Mouse (Mus musculus): Measurements from ENCODE around the gene 6430531B16Rik. TPM values are rescaled to one million over a fixed set of nuclear protein-coding genes. Genes with fewer than 3 reads are reported as not detected.

6430531B16Rik gene
- polyA plus RNA-seq (2014; fragmentation: Illumina TruSeq; extraction: RNeasy Lipid Tissue Mini Kit (QIAGEN cat#74804); ENCODE audit: low read depth, low replicate concordance), result not detected

DNA sequence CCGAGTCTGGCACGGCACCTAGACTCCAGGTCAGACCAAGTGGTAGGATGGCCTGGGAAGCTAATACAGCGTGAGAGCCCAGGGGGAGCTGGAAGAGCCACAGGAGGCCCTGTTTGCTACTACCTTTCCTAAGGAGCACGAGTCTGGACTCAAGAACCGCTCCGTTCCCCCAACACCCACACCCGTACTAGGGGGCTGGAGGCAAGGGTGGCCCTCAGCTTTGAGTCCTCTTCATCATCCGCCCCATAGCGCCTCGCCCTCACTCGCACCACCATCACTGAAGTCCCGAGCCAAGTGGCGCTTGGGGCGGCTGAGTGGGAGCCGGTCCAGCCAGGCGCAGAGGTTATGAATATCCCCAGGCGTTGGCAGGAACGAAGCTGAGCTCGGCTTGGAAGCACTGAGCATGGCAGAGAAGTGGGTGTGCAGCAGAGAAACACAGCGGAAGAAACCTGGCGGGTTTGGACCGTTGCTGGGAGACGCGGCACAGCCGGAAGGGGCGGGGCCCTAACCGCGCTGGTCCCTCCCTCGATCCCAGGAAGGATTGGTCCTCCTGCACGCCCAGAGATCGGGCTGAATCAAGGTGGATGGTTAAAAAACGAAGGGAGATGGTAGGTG lies at the start of gene 6430531B16Rik:
6430531B16Rik (minus strand) TSS at position 478 of the 615 bp plus-strand sequence.

DNA sequence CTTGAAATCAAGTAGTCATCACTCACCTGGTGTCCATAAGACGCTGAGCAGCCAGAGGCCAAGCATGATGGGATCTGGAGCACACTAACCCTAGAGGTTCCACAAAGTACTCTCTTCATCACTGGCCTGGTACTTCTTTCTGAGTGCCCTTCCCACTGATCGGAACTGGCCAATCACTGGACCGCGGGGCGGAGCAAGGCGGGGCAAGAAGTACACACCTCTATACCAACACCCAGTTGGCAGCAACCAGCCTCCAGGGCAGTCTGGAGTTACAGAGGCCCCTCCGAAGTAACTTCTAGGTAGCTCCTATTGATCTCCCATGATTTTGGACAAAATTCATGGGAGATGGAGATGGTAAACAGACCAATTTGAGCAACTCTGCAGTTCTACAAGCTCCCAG lies 13.9 kb upstream of the 6430531B16Rik start, which contains the start of gene Adam8:
Adam8 (minus strand) TSS at position 157 of the 400 bp plus-strand sequence.

DNA sequence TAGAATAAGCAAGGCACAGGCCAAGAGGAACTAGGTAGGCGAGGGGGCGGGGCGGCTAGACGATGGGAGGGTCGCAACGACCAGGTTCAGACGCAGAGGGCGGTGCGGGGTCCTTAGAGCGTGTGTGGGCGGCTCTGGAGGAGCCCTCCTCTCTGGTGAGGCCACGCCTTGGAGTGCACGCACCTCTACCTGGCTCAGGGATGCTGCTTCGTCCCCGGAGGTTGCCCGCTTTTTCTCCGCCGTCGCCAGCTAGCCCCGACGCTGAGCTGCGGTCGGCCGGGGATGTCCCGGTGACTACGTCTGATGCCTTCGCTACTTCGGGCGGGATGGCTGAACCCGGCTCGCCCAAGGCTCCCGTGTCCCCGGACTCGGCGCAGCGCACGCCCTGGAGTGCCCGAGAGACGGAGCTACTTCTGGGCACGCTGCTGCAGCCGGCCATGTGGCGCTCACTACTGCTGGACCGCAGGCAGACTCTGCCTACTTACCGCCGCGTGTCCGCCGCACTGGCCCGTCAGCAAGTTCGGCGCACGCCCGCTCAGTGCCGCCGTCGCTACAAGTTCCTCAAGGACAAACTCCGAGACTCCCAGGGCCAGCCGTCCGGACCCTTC lies 34.8 kb downstream of the 6430531B16Rik start, which contains the start of gene Utf1:
Utf1 (plus strand) TSS at position 116 of the 608 bp plus-strand sequence.

Other genes starting within 250 kb of the 6430531B16Rik start
- gene Adgra1, start 144.6 kb downstream of the 6430531B16Rik start, polyA plus RNA-seq (2014; fragmentation: Illumina TruSeq; extraction: RNeasy Lipid Tissue Mini Kit (QIAGEN cat#74804); ENCODE audit: low read depth, low replicate concordance), result not detected
- gene Kndc1, start 84.1 kb downstream of the 6430531B16Rik start, polyA plus RNA-seq (2014; fragmentation: Illumina TruSeq; extraction: RNeasy Lipid Tissue Mini Kit (QIAGEN cat#74804); ENCODE audit: low read depth, low replicate concordance), result not detected
- not detected for gene Utf1, start 35.0 kb downstream of the 6430531B16Rik start, polyA plus RNA-seq (2014; fragmentation: Illumina TruSeq; extraction: RNeasy Lipid Tissue Mini Kit (QIAGEN cat#74804); ENCODE audit: low read depth, low replicate concordance)
- 1.9 TPM for gene Adam8, start 13.8 kb upstream of the 6430531B16Rik start, polyA plus RNA-seq (2014; fragmentation: Illumina TruSeq; extraction: RNeasy Lipid Tissue Mini Kit (QIAGEN cat#74804); ENCODE audit: low read depth, low replicate concordance)
- 14.5 TPM for gene Zfp511, start 57.6 kb upstream of the 6430531B16Rik start, polyA plus RNA-seq (2014; fragmentation: Illumina TruSeq; extraction: RNeasy Lipid Tissue Mini Kit (QIAGEN cat#74804); ENCODE audit: low read depth, low replicate concordance)
- gene Tubgcp2, start 57.9 kb upstream of the 6430531B16Rik start, polyA plus RNA-seq (2014; fragmentation: Illumina TruSeq; extraction: RNeasy Lipid Tissue Mini Kit (QIAGEN cat#74804); ENCODE audit: low read depth, low replicate concordance), result 20.2 TPM
- not detected for gene Msx3, start 70.3 kb upstream of the 6430531B16Rik start, polyA plus RNA-seq (2014; fragmentation: Illumina TruSeq; extraction: RNeasy Lipid Tissue Mini Kit (QIAGEN cat#74804); ENCODE audit: low read depth, low replicate concordance)
- gene Caly, start 103.8 kb upstream of the 6430531B16Rik start, polyA plus RNA-seq (2014; fragmentation: Illumina TruSeq; extraction: RNeasy Lipid Tissue Mini Kit (QIAGEN cat#74804); ENCODE audit: low read depth, low replicate concordance), result not detected
- not detected for gene Prap1, start 114.6 kb upstream of the 6430531B16Rik start, polyA plus RNA-seq (2014; fragmentation: Illumina TruSeq; extraction: RNeasy Lipid Tissue Mini Kit (QIAGEN cat#74804); ENCODE audit: low read depth, low replicate concordance)
- 85.6 TPM for gene Fuom, start 123.7 kb upstream of the 6430531B16Rik start, polyA plus RNA-seq (2014; fragmentation: Illumina TruSeq; extraction: RNeasy Lipid Tissue Mini Kit (QIAGEN cat#74804); ENCODE audit: low read depth, low replicate concordance)
- gene Paox, start 137.0 kb upstream of the 6430531B16Rik start, polyA plus RNA-seq (2014; fragmentation: Illumina TruSeq; extraction: RNeasy Lipid Tissue Mini Kit (QIAGEN cat#74804); ENCODE audit: low read depth, low replicate concordance), result 6.8 TPM
- 535 TPM for gene Echs1, start 137.7 kb upstream of the 6430531B16Rik start, polyA plus RNA-seq (2014; fragmentation: Illumina TruSeq; extraction: RNeasy Lipid Tissue Mini Kit (QIAGEN cat#74804); ENCODE audit: low read depth, low replicate concordance)
- 41.4 TPM for gene Mtg1, start 158.8 kb upstream of the 6430531B16Rik start, polyA plus RNA-seq (2014; fragmentation: Illumina TruSeq; extraction: RNeasy Lipid Tissue Mini Kit (QIAGEN cat#74804); ENCODE audit: low read depth, low replicate concordance)
- gene Sprn, start 176.1 kb upstream of the 6430531B16Rik start, polyA plus RNA-seq (2014; fragmentation: Illumina TruSeq; extraction: RNeasy Lipid Tissue Mini Kit (QIAGEN cat#74804); ENCODE audit: low read depth, low replicate concordance), result 0.63 TPM
- gene Olfr522, start 186.0 kb upstream of the 6430531B16Rik start, polyA plus RNA-seq (2014; fragmentation: Illumina TruSeq; extraction: RNeasy Lipid Tissue Mini Kit (QIAGEN cat#74804); ENCODE audit: low read depth, low replicate concordance), result not detected
- not detected for gene Olfr523, start 194.5 kb upstream of the 6430531B16Rik start, polyA plus RNA-seq (2014; fragmentation: Illumina TruSeq; extraction: RNeasy Lipid Tissue Mini Kit (QIAGEN cat#74804); ENCODE audit: low read depth, low replicate concordance)
- gene Olfr524, start 227.2 kb upstream of the 6430531B16Rik start, polyA plus RNA-seq (2014; fragmentation: Illumina TruSeq; extraction: RNeasy Lipid Tissue Mini Kit (QIAGEN cat#74804); ENCODE audit: low read depth, low replicate concordance), result not detected
- gene Cd163l1, start 239.5 kb upstream of the 6430531B16Rik start, polyA plus RNA-seq (2014; fragmentation: Illumina TruSeq; extraction: RNeasy Lipid Tissue Mini Kit (QIAGEN cat#74804); ENCODE audit: low read depth, low replicate concordance), result 0.13 TPM